Mouse (Mus musculus) hindbrain, embryonic 11.5 days (tissue): ENCODE results near the gene Ntrk3. TPM values are rescaled to one million over a fixed set of nuclear protein-coding genes. Genes with fewer than 3 reads are reported as not detected.

ENCODE experiments used
- ATAC-seq: fragments of 200-750 bp; cut with Nextera tagmentation; 2 replicates; pipeline ENCODE4 v1.8.0; 2017; ENCODE audit warnings: mild to moderate bottlenecking, moderate TSS enrichment, moderate library complexity; ENCODE audit not compliant: low FRiP score
- DNase-seq: peaks from one replicate; pipeline ENCODE4 v3.0.0-alpha.2; 2015; ENCODE audit warnings: low spot score
- H3K27ac ChIP-seq: fragments of 300-500 bp; sonication (generic); 2 replicates; pipeline ENCODE4 v1.5.1; 2014; ENCODE audit warnings: mild to moderate bottlenecking, low read depth, low read length
- H3K27me3 ChIP-seq: fragments of 300-500 bp; sonication (generic); 2 replicates; pipeline ENCODE4 v1.6.1; 2014; ENCODE audit warnings: mild to moderate bottlenecking, low read length, moderate library complexity, mixed read lengths; ENCODE audit not compliant: control insufficient read depth, insufficient read depth
- H3K36me3 ChIP-seq: fragments of 300-500 bp; sonication (generic); 2 replicates; pipeline ENCODE4 v1.6.1; 2014; ENCODE audit warnings: mild to moderate bottlenecking, low read length, moderate library complexity, mixed read lengths; ENCODE audit not compliant: control insufficient read depth, insufficient read depth
- H3K4me1 ChIP-seq: fragments of 300-500 bp; sonication (generic); replicated peaks from 2 replicates; pipeline ENCODE4 v1.6.1; 2014; ENCODE audit warnings: low read length, mixed read lengths; ENCODE audit not compliant: control insufficient read depth, insufficient read depth
- H3K4me2 ChIP-seq: fragments of 300-500 bp; sonication (generic); replicated peaks from 2 replicates; pipeline ENCODE4 v1.6.1; 2014; ENCODE audit warnings: mild to moderate bottlenecking, low read depth, low read length
- H3K4me3 ChIP-seq: fragments of 300-500 bp; sonication (generic); 2 replicates; pipeline ENCODE4 v1.5.1; 2014; ENCODE audit warnings: low read depth, low read length
- H3K9ac ChIP-seq: fragments of 300-500 bp; sonication (generic); 2 replicates; pipeline ENCODE4 v1.6.1; 2014; ENCODE audit warnings: low read depth, low read length
- H3K9me3 ChIP-seq: fragments of 300-500 bp; sonication (generic); 2 replicates; pipeline ENCODE4 v1.6.1; 2016; ENCODE audit warnings: low read length; ENCODE audit not compliant: control insufficient read depth
- WGBS: fragments of 180-500 bp; shearing (Covaris S2); extraction: QIAGEN DNeasy Blood & Tissue Kit; methylation state at CpG from one replicate; pipeline ENCODE4 v1.1.7; 2014; 5-methylcytosine and 5-hydroxymethylcytosine counted together
- polyA plus RNA-seq: library from polyadenylated mRNA; unstranded; fragments of >200 nt; fragmentation: Nextera tagmentation; extraction: Ambion mirVana; gene quantifications from 2 replicates; pipeline ENCODE4 v1.2.1, GENCODE M21; 2014

Gene Ntrk3
- polyA plus RNA-seq, 1 experiment from 2014 or later = 8.0 TPM

DNA sequence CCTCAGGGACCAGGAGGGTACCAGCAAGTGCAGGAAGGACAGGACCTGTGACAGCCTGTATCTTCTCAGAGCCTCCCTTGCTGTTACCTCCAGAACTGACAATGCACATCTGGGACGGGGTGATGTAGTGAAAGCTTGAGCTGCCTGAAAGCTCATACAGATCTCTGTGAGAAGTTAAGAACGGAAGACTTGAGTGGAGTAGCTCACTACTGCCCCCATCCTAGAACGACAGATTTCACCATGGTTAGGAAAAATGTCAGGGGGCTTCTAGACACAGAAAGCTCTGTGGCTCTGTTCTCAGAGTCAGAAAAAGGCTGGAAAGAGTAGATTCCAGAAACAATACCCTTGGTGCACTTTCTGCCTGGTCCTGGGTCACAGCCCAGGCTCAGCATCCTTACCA lies 153.3 kb downstream of the Ntrk3 start:
- H3K4me1 ChIP-seq = 0 out of 2 replicates have a peak, but pooled peaks cover 2% of the 10 kb centered on the region
- WGBS = 9% methylated on average over 3 of the region's 3 CpGs
- H3K27me3 ChIP-seq = peaks cover 9% of the 10 kb centered on the region
- no peak overlapping the region for H3K4me3 ChIP-seq
- no peak overlapping the region for H3K9ac ChIP-seq
- peak; percentile 22 for DNase-seq
- H3K27ac ChIP-seq = no peak overlapping the region
- H3K4me2 ChIP-seq = no peak overlapping the region
- H3K36me3 ChIP-seq = no peaks in the 10 kb centered on the region
- H3K9me3 ChIP-seq = no peaks in the 10 kb centered on the region
- no peak for ATAC-seq

DNA sequence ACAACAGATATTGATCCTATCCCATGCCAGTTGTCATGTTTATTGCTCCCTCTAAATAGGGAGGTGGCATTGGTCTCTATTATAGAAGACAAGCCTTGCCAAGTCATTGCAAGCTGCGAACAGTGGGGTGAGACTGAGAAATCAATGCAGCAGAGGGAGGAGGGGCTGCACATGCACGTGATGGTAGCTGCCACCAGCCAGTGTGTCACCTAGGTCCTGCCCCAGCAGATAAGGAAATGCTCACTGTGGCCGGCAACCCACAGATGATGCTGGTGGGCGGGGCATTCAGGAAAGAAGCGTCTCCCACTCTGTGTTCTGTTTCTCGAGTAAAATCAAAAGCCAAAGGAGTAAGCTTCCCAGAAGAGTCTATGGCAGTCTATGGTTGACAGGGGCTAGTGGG lies 154.1 kb downstream of the Ntrk3 start:
- H3K36me3 ChIP-seq = no peaks in the 10 kb centered on the region
- no peak overlapping the region for H3K27ac ChIP-seq
- H3K4me1 ChIP-seq = peaks cover 5% of the 10 kb centered on the region; the same call in 1 of the 2 replicates
- 54% methylated on average over 6 of the region's 6 CpGs for WGBS
- H3K4me2 ChIP-seq = no peak overlapping the region
- no peak overlapping the region for H3K9ac ChIP-seq
- peaks cover 12% of the 10 kb centered on the region for H3K27me3 ChIP-seq
- DNase-seq = no peak
- no peak for ATAC-seq
- no peaks in the 10 kb centered on the region for H3K9me3 ChIP-seq
- H3K4me3 ChIP-seq = no peak overlapping the region

- H3K4me1 ChIP-seq = peaks cover 5% of the 10 kb centered on the region; the same call in 1 of the 2 replicates
- H3K4me3 ChIP-seq = no peak overlapping the region
- no peak overlapping the region for H3K9ac ChIP-seq
- no peak overlapping the region for H3K27ac ChIP-seq
- no peaks in the 10 kb centered on the region for H3K9me3 ChIP-seq
- 41% methylated on average over 1 of the region's 1 CpGs for WGBS
- no peak overlapping the region for H3K4me2 ChIP-seq
- H3K27me3 ChIP-seq = peaks cover 13% of the 10 kb centered on the region
- ATAC-seq = no peak
- no peaks in the 10 kb centered on the region for H3K36me3 ChIP-seq
- no peak for DNase-seq
These were observed 156.5 kb downstream of the Ntrk3 start for GRCm38 (mm10) chr7:78581341-78581740.

GRCm38 (mm10) chr7:78579461-78580234 lies 158.2 kb downstream of the Ntrk3 start:
- no peak overlapping the region for H3K27ac ChIP-seq
- peak overlapping the region; percentile 60 for H3K4me3 ChIP-seq
- H3K27me3 ChIP-seq = peaks cover 16% of the 10 kb centered on the region
- H3K4me2 ChIP-seq = peak overlapping the region; percentile 87
- ATAC-seq (no peak), DNase-seq (peak; percentile 64)
- H3K36me3 ChIP-seq = no peaks in the 10 kb centered on the region
- peaks cover 5% of the 10 kb centered on the region; the same call in 1 of the 2 replicates for H3K4me1 ChIP-seq
- 1% methylated on average over 13 of the region's 13 CpGs for WGBS
- H3K9me3 ChIP-seq = no peaks in the 10 kb centered on the region
- peak overlapping the region; percentile 40 for H3K9ac ChIP-seq

GRCm38 (mm10) chr7:78578461-78579359 lies 159.1 kb downstream of the Ntrk3 start:
- peaks cover 5% of the 10 kb centered on the region; the same call in 1 of the 2 replicates for H3K4me1 ChIP-seq
- H3K27me3 ChIP-seq = peaks cover 16% of the 10 kb centered on the region
- peak; percentile 25 for ATAC-seq
- WGBS = under 1% methylated on average over 39 of the region's 66 CpGs
- peak overlapping the region; percentile 87 for H3K4me2 ChIP-seq
- H3K36me3 ChIP-seq = no peaks in the 10 kb centered on the region
- H3K9me3 ChIP-seq = no peaks in the 10 kb centered on the region
- DNase-seq = peak; percentile 68
- H3K27ac ChIP-seq = peak overlapping the region; percentile 74
- peak overlapping the region; percentile 60 for H3K4me3 ChIP-seq
- H3K9ac ChIP-seq = peak overlapping the region; percentile 40

- Histone ChIP-seq H3K4me2 (peak overlapping the region; percentile 87), H3K9ac (peak overlapping the region; percentile 40), H3K27ac (peak overlapping the region; percentile 74), H3K36me3 (no peaks in the 10 kb centered on the region), H3K27me3 (peaks cover 16% of the 10 kb centered on the region), H3K4me1 (peaks cover 5% of the 10 kb centered on the region; the same call in 1 of the 2 replicates), H3K4me3 (peak overlapping the region; percentile 60), H3K9me3 (no peaks in the 10 kb centered on the region)
- peak; percentile 66 for DNase-seq
- ATAC-seq = peak; percentile 63
- 0% methylated on average over 16 of the region's 23 CpGs for WGBS
These were observed 159.7 kb downstream of the Ntrk3 start for GRCm38 (mm10) chr7:78578111-78578460.

GRCm38 (mm10) chr7:78577462-78578110 lies 160.2 kb downstream of the Ntrk3 start:
- peaks cover 5% of the 10 kb centered on the region; the same call in 1 of the 2 replicates for H3K4me1 ChIP-seq
- WGBS = under 1% methylated on average over 46 of the region's 49 CpGs
- no peaks in the 10 kb centered on the region for H3K9me3 ChIP-seq
- H3K27ac ChIP-seq = peak overlapping the region; percentile 74
- peak; percentile 59 for ATAC-seq
- peak overlapping the region; percentile 40 for H3K9ac ChIP-seq
- DNase-seq = peak; percentile 75
- H3K27me3 ChIP-seq = peaks cover 16% of the 10 kb centered on the region
- H3K4me3 ChIP-seq = peak overlapping the region; percentile 60
- H3K4me2 ChIP-seq = peak overlapping the region; percentile 87
- H3K36me3 ChIP-seq = no peaks in the 10 kb centered on the region

DNA sequence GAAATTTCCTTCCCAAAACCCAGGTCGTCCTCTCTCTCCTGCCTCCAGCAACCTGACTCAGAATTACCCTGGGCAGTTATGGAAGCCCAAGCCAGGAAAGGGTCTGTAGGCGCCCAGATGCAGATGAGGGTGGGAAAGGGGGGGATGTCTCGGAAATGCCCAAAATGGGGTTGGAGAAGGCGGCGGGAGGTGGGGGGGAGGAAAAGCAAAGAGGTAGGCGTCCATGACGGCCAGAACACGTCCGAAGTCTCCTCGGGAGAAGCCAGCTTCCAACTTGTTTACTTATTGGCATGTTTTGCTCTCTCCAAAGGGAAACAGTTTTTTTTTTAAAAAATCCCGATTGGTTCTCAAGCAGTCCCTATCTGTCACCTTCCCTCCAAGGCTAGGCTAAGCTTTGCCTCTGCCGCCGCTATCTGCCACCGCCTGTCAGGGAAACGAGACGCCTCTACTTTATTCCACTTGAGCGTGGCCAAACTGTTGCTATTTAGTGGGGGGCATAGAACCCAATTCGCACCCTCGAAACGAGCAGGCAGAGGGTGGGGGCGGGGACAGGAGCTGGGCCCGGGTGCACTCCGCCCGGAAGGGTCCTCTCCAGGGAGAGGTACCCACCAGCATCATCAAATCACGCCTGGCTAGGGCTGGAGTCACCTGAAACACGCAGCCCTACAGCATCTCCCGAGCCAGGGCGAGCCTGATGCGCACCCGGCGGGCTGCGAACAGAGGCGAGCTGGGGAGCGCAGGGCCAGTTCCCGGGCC lies 160.9 kb downstream of the Ntrk3 start:
- under 1% methylated on average over 33 of the region's 35 CpGs for WGBS
- Histone ChIP-seq H3K9ac (peak overlapping the region; percentile 40), H3K4me3 (peak overlapping the region; percentile 60), H3K27me3 (peaks cover 16% of the 10 kb centered on the region), H3K9me3 (no peaks in the 10 kb centered on the region), H3K4me2 (peak overlapping the region; percentile 87), H3K36me3 (no peaks in the 10 kb centered on the region), H3K27ac (peak overlapping the region; percentile 74; the same call in 1 of the 2 replicates), H3K4me1 (peaks cover 5% of the 10 kb centered on the region; the same call in 1 of the 2 replicates)
- no peak for DNase-seq
- ATAC-seq = peak; percentile 70
